ENCODE assay signal across 10 mouse cellular contexts in the genomic region with DNA sequence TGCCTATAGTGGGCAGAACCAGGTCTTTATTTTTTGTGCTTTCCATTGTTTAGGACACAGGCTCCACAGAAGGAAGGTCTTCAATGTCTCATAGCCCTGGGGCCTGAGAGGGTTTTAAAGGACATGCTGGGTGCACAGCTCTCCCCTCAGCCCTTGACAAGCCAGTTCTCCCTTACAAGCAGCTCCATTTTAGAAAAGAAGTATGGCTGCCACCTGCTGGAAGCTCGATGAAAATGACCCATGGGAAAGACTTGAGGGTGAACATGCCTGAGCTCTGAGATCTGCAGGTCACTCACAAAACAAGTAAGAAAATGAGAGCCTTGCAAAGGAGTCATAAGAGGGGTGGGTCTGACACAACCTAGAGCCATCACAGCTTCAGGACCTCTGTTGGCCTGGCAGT. TPM values are rescaled to one million over a fixed set of nuclear protein-coding genes. Genes with fewer than 3 reads are reported as not detected.
DNase-seq lines count a peak whose midpoint lies in the region; ATAC-seq lines count a peak whose summit lies in the region.
"Had no signal": no experiment of that assay in that cellular context is flagged by ENCODE, and none has a peak within 500 bp of the region (broad histone marks: within the 10 kb centered on the region; RNA-seq: fewer than 3 reads in every experiment).

No protein-coding gene starts in this region.

- H3K36me3 ChIP-seq in midbrain, embryonic 10.5 days, result no peaks in the 10 kb centered on the region
- no peaks in the 10 kb centered on the region for H3K36me3 ChIP-seq in midbrain, embryonic 13.5 days
- H3K36me3 ChIP-seq: heart, embryonic 13.5 days; neural tube, embryonic 13.5 days had no signal

- H3K27ac ChIP-seq in midbrain, embryonic 10.5 days (replicated peaks), result no peak overlapping the region
- no peak overlapping the region for H3K27ac ChIP-seq in midbrain, embryonic 13.5 days
- H3K27ac ChIP-seq: heart, embryonic 13.5 days; neural tube, embryonic 13.5 days had no signal

- no peak overlapping the region for H3K9ac ChIP-seq in midbrain, embryonic 13.5 days (replicated peaks)
- H3K9ac ChIP-seq: heart, embryonic 13.5 days; neural tube, embryonic 13.5 days had no signal

- H3K4me3 ChIP-seq in midbrain, embryonic 10.5 days, result no peak overlapping the region
- H3K4me3 ChIP-seq in midbrain, embryonic 13.5 days (replicated peaks), result no peak overlapping the region
- H3K4me3 ChIP-seq: heart, embryonic 13.5 days; neural tube, embryonic 13.5 days had no signal

- no peak for ATAC-seq in CD4-positive, CD25-positive, alpha-beta regulatory T cell, adult 4 months
- ATAC-seq in midbrain, embryonic 13.5 days, result no peak

- intact Hi-C loops in left cerebral cortex, postnatal 14 days (cut with DNase I), result loop anchor here (10.0 kb wide), 1 partner anchor 105 kb away; a partner anchor contains a TSS

- no peaks in the 10 kb centered on the region for H3K4me1 ChIP-seq in midbrain, embryonic 10.5 days
- H3K4me1 ChIP-seq in midbrain, embryonic 13.5 days (replicated peaks), result no peaks in the 10 kb centered on the region
- H3K4me1 ChIP-seq: heart, embryonic 13.5 days; neural tube, embryonic 13.5 days had no signal

- no peak overlapping the region for H3K4me2 ChIP-seq in midbrain, embryonic 13.5 days (replicated peaks)
- H3K4me2 ChIP-seq: heart, embryonic 13.5 days; neural tube, embryonic 13.5 days had no signal

- no peaks in the 10 kb centered on the region for H3K9me3 ChIP-seq in midbrain, embryonic 10.5 days (replicated peaks)
- no peaks in the 10 kb centered on the region for H3K9me3 ChIP-seq in midbrain, embryonic 13.5 days
- H3K9me3 ChIP-seq: heart, embryonic 13.5 days; neural tube, embryonic 13.5 days had no signal

- peak; percentile 16 for DNase-seq in CD4-positive, CD25-positive, alpha-beta regulatory T cell, adult 2 months (ENCODE audit: low read depth, low spot score)
- peak; percentile 35 for DNase-seq in midbrain, embryonic 10.5 days (ENCODE audit: low spot score)
- DNase-seq in c-Kit-positive CD71-negative TER-119-negative erythroid progenitor cells, embryonic 14.5 days (ENCODE audit: low read depth), result peak; percentile 4
- peak; percentile 65 for DNase-seq in heart, postnatal 4 days
- DNase-seq in left cerebral cortex, postnatal 14 days (ENCODE audit: low spot score in 2 of 2), result peak; percentile 9 to 55
- DNase-seq in right cerebral cortex, postnatal 25 days, result peak; percentile 16

- H3K27me3 ChIP-seq in midbrain, embryonic 10.5 days (ENCODE audit: low read depth, poor library complexity, severe bottlenecking), result no peaks in the 10 kb centered on the region
- H3K27me3 ChIP-seq in midbrain, embryonic 13.5 days, result 0 out of 2 replicates have a peak, but pooled peaks cover 2% of the 10 kb centered on the region
- H3K27me3 ChIP-seq: neural tube, embryonic 13.5 days had no signal

- 3% methylated on average over 1 of the region's 1 CpGs for WGBS in midbrain, embryonic 10.5 days
- WGBS in midbrain, embryonic 13.5 days, result 0% methylated on average over 1 of the region's 1 CpGs

RNA-seq across cellular contexts. Expression of a gene that starts 8.3 kb away (rescaled TPM):
- polyA plus RNA-seq in CD4-positive, CD25-positive, alpha-beta regulatory T cell, adult 4 months (2017; shearing (Covaris generic)), result not detected
- polyA plus RNA-seq in midbrain, embryonic 10.5 days (2016; fragmentation: Nextera tagmentation; extraction: Ambion mirVana), result not detected in 2 replicates
- not detected in 2 replicates for polyA plus RNA-seq in midbrain, embryonic 13.5 days (2015; fragmentation: Nextera tagmentation; extraction: Ambion mirVana)
- total RNA-seq in heart, postnatal 4 days (2021), result not detected
- not detected for total RNA-seq in left cerebral cortex, postnatal 14 days (2021)
- polyA plus RNA-seq: heart, embryonic 13.5 days; neural tube, embryonic 13.5 days had no signal

RNA-seq across cellular contexts. Expression of a gene that starts 8.9 kb away (rescaled TPM):
- not detected for polyA plus RNA-seq in CD4-positive, CD25-positive, alpha-beta regulatory T cell, adult 4 months (2017; shearing (Covaris generic))
- not detected in 2 replicates for polyA plus RNA-seq in midbrain, embryonic 10.5 days (2016; fragmentation: Nextera tagmentation; extraction: Ambion mirVana)
- polyA plus RNA-seq in midbrain, embryonic 13.5 days (2015; fragmentation: Nextera tagmentation; extraction: Ambion mirVana), result not detected in 2 replicates
- not detected for total RNA-seq in heart, postnatal 4 days (2021)
- not detected for total RNA-seq in left cerebral cortex, postnatal 14 days (2021)
- polyA plus RNA-seq: heart, embryonic 13.5 days; neural tube, embryonic 13.5 days had no signal

RNA-seq across cellular contexts. Expression of a gene that starts 20.1 kb away (rescaled TPM):
- polyA plus RNA-seq in CD4-positive, CD25-positive, alpha-beta regulatory T cell, adult 4 months (2017; shearing (Covaris generic)), result not detected
- not detected in 2 replicates for polyA plus RNA-seq in midbrain, embryonic 10.5 days (2016; fragmentation: Nextera tagmentation; extraction: Ambion mirVana)
- not detected in 2 replicates for polyA plus RNA-seq in midbrain, embryonic 13.5 days (2015; fragmentation: Nextera tagmentation; extraction: Ambion mirVana)
- not detected for total RNA-seq in heart, postnatal 4 days (2021)
- total RNA-seq in left cerebral cortex, postnatal 14 days (2021), result not detected
- polyA plus RNA-seq: heart, embryonic 13.5 days; neural tube, embryonic 13.5 days had no signal

RNA-seq across cellular contexts. Expression of a gene that starts 24.3 kb away (rescaled TPM):
- not detected for polyA plus RNA-seq in CD4-positive, CD25-positive, alpha-beta regulatory T cell, adult 4 months (2017; shearing (Covaris generic))
- polyA plus RNA-seq in midbrain, embryonic 10.5 days (2016; fragmentation: Nextera tagmentation; extraction: Ambion mirVana), result not detected in 2 replicates
- not detected in 2 replicates for polyA plus RNA-seq in midbrain, embryonic 13.5 days (2015; fragmentation: Nextera tagmentation; extraction: Ambion mirVana)
- total RNA-seq in heart, postnatal 4 days (2021), result not detected
- not detected for total RNA-seq in left cerebral cortex, postnatal 14 days (2021)
- polyA plus RNA-seq: heart, embryonic 13.5 days; neural tube, embryonic 13.5 days had no signal

RNA-seq across cellular contexts. Expression of a gene that starts 38.2 kb away (rescaled TPM):
- polyA plus RNA-seq in CD4-positive, CD25-positive, alpha-beta regulatory T cell, adult 4 months (2017; shearing (Covaris generic)), result not detected
- polyA plus RNA-seq in midbrain, embryonic 10.5 days (2016; fragmentation: Nextera tagmentation; extraction: Ambion mirVana), result not detected in 2 replicates
- not detected in 2 replicates for polyA plus RNA-seq in midbrain, embryonic 13.5 days (2015; fragmentation: Nextera tagmentation; extraction: Ambion mirVana)
- total RNA-seq in heart, postnatal 4 days (2021), result not detected
- not detected for total RNA-seq in left cerebral cortex, postnatal 14 days (2021)
- polyA plus RNA-seq: heart, embryonic 13.5 days; neural tube, embryonic 13.5 days had no signal

Comparison
In these comparisons a context has a peak if more than half of its experiments do, and no peak if none do; other contexts are left out.
1. DNase-seq: peak in every context shown above with its lines; median percentile 65 in heart, postnatal 4 days; 35 in midbrain, embryonic 10.5 days; 32 in left cerebral cortex, postnatal 14 days; 16 in CD4-positive, CD25-positive, alpha-beta regulatory T cell, adult 2 months; 16 in right cerebral cortex, postnatal 25 days; 4 in c-Kit-positive CD71-negative TER-119-negative erythroid progenitor cells, embryonic 14.5 days.